Mouse (Mus musculus) subcutaneous adipose tissue, adult 2 months (tissue): ENCODE measurements around the gene Papln. TPM values are rescaled to one million over a fixed set of nuclear protein-coding genes. Genes with fewer than 3 reads are reported as not detected.

ENCODE experiments used
- polyA plus RNA-seq: library from polyadenylated mRNA; depleted of rRNA; stranded (reverse); fragments of >200 nt; gene quantifications from 2 replicates; pipeline ENCODE4 v1.2.3, GENCODE M21; 2012; ENCODE audit warnings: low replicate concordance; rRNA removed

The Papln gene
- 10.0 and 10.4 TPM in 2 replicates for polyA plus RNA-seq

DNA sequence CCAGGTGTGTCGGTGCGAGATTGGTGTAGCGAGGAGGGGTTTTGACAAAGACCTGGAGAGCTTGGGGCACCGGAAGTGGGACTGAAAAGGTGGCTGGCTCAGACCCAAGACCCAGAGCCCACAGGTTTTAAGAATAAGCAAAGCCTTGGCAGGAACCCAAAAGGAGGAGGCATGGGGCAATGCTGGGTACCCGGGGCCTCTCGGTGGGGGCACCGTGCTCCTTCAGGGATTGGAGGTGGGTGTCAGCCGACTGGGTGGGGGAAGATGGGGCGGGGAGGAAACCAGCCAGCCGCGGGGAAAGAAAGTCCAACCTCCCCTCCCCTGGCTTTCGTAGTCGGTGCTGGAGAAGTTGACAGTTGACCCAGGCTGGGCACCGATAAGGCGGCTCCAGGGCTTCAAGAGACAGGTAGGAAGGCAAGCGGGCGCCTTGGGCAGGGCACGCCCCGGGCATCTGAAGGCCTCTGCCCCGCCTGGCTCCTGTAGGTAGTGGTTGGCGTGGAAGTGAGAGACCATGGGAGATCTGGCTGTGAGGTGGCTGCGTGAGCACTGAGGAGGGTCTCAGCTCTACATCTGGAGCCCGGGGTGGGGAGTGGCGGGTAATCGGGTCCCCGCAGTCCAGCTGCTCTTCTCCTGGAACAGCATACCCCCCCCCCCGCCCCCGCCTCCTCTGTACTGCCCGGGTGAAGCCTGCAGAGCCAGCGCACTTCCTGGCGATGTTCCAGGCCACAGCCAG lies at the start of gene Papln:
TSS of gene Papln (plus strand) at position 324 of the 733 bp plus-strand sequence.

Other genes with a start within 250 kb of the Papln start
- gene Dcaf4, start 243.2 kb upstream of the Papln start, polyA plus RNA-seq, result 35.1 and 37.6 TPM in 2 replicates
- 29.3 and 38.7 TPM in 2 replicates for gene Zfyve1, start 166.4 kb upstream of the Papln start, polyA plus RNA-seq
- gene Rbm25, start 132.4 kb upstream of the Papln start, polyA plus RNA-seq, result 17.2 and 33.4 TPM in 2 replicates
- 22.7 and 40.3 TPM in 2 replicates for gene Psen1, start 75.5 kb upstream of the Papln start, polyA plus RNA-seq
- 53.2 and 55.1 TPM in 2 replicates for gene Numb, start 158.3 kb downstream of the Papln start, polyA plus RNA-seq
- gene Riox1, start 187.0 kb downstream of the Papln start, polyA plus RNA-seq, result 3.5 and 13.8 TPM in 2 replicates
- not detected in 2 replicates for gene Heatr4, start 221.2 kb downstream of the Papln start, polyA plus RNA-seq
- gene Acot2, start 224.2 kb downstream of the Papln start, polyA plus RNA-seq, result 20.8 and 22.5 TPM in 2 replicates
- gene Acot1, start 245.9 kb downstream of the Papln start, polyA plus RNA-seq, result 0.85 and 18.0 TPM in 2 replicates